Mouse (Mus musculus) thymus, adult 2 months (tissue): Measurements from ENCODE around the gene Fgfr2. TPM values are rescaled to one million over a fixed set of nuclear protein-coding genes. Genes with fewer than 3 reads are reported as not detected.

Source experiments
- DNase-seq: peaks from one replicate; pipeline ENCODE4 v3.0.0; 2021
- H3K27ac ChIP-seq: fragments of 200-500 bp; 2 replicates; pipeline ENCODE4 v1.5.1; 2012; ENCODE audit warnings: low read length, control low read depth; ENCODE audit not compliant: control insufficient read depth, insufficient read depth
- H3K27me3 ChIP-seq: fragments of 200-500 bp; 2 replicates; pipeline ENCODE4 v1.6.1; 2012; ENCODE audit warnings: mild to moderate bottlenecking, low read length, moderate library complexity, mixed read lengths; ENCODE audit not compliant: control insufficient read depth, insufficient read depth
- H3K36me3 ChIP-seq: fragments of 200-500 bp; 2 replicates; pipeline ENCODE4 v1.6.1; 2012; ENCODE audit warnings: mild to moderate bottlenecking, low read length, moderate library complexity; ENCODE audit not compliant: control insufficient read depth, insufficient read depth
- H3K4me1 ChIP-seq: fragments of 200-500 bp; replicated peaks from 2 replicates; pipeline ENCODE4 v1.6.1; 2012; ENCODE audit warnings: low read length; ENCODE audit not compliant: control insufficient read depth, insufficient read depth
- H3K4me3 ChIP-seq: fragments of 200-500 bp; 2 replicates; pipeline ENCODE4 v1.5.1; 2012; ENCODE audit warnings: mild to moderate bottlenecking, low read length, control low read depth, moderate library complexity; ENCODE audit not compliant: control insufficient read depth, insufficient read depth
- CTCF ChIP-seq: fragments of 200-500 bp; IDR thresholded peaks from 2 replicates; pipeline ENCODE4 v1.5.1; 2012; ENCODE audit warnings: mild to moderate bottlenecking, control low read depth, low read length, moderate library complexity, borderline replicate concordance; ENCODE audit not compliant: control insufficient read depth, poor library complexity, insufficient read depth; ENCODE audit errors: extremely low read depth
- POLR2A ChIP-seq: fragments of 200-500 bp; IDR thresholded peaks from 2 replicates; pipeline ENCODE4 v1.6.1; 2012; ENCODE audit warnings: mild to moderate bottlenecking, low read length, control low read depth, moderate library complexity; ENCODE audit not compliant: control insufficient read depth, poor library complexity, insufficient read depth; ENCODE audit errors: extremely low read depth
- WGBS: fragments of 180-500 bp; shearing (Covaris S2); methylation state at CpG from one replicate; pipeline ENCODE4 v1.1.7; 2018; 5-methylcytosine and 5-hydroxymethylcytosine counted together
- polyA plus RNA-seq: library from polyadenylated mRNA; depleted of rRNA; stranded (reverse); fragments of >200 nt; gene quantifications from 2 replicates; pipeline ENCODE4 v1.2.3, GENCODE M21; 2012

Gene Fgfr2
- polyA plus RNA-seq, 1 experiment = 12.1 TPM

DNA sequence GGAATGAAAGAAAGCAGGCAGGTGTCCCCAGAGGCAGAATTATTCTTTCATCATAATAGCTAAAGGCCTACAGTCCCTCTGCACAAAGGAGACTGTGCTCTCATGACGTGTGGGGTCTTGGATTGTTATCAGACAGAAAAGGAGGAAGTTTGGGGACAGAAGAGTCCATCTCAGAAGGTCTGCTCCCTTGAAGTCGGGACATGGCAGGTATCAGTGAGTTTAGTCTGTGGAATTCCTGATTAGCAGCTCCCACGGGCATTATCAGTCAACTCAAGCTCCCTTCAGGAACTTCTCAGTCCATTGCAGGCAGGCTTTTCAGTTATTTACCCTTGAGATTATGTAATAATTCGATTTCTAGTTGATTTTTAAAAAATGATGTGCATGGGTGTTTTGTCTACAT, 2559.3 kb downstream of the Fgfr2 start:
- no peaks in the 10 kb centered on the region for H3K36me3 ChIP-seq
- no peak overlapping the region for H3K27ac ChIP-seq
- no peaks in the 10 kb centered on the region for H3K27me3 ChIP-seq
- TF ChIP-seq POLR2A (no peak), CTCF (no peak)
- DNase-seq = no peak
- WGBS = 82% methylated on average over 4 of the region's 4 CpGs
- H3K4me1 ChIP-seq = no peaks in the 10 kb centered on the region; the same call in 1 of the 2 replicates
- H3K4me3 ChIP-seq = no peak overlapping the region

DNA sequence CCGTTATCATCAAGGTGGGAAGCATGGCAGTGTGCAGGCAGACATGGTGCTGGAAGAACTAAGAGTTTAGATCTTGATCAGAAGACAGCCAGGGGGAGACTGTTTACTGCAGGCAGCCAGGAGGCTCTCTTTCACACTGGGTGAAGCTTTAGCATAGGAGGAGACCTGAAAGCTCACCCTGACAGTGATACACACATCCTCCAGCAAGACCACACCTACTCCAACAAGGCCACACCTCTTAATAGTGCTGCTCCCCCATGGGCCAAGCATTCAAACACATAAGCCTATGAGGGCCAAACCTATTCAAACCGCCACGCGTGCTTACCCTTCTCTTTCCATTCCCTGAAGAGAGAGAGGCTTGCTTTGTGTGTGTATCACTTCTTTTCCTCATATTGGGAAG, 2559.9 kb downstream of the Fgfr2 start:
- no peaks in the 10 kb centered on the region for H3K36me3 ChIP-seq
- DNase-seq = no peak
- H3K27ac ChIP-seq = no peak overlapping the region
- no peaks in the 10 kb centered on the region; the same call in 1 of the 2 replicates for H3K4me1 ChIP-seq
- WGBS = 96% methylated on average over 4 of the region's 4 CpGs
- no peak overlapping the region for H3K4me3 ChIP-seq
- no peaks in the 10 kb centered on the region for H3K27me3 ChIP-seq
- TF ChIP-seq CTCF (no peak), POLR2A (no peak)

DNA sequence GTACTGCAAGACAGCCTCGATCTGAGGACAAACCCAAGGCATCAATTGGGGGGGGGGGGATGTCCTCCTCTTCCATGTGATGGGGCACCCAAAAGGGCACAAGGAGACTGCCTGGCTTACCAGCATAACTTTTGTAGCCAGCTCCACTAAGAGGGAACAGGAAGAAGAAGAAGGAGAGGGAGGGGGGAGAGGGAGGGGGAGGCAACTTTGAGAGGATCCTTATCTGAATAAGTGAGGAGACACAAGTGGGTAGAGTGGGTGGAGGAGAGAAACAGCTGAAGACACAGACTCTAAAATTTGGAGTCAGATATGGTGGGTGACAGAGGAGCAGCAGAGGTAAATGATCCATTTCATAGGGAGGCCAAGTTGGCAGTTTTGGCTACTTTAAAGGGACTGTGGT, 2562.2 kb downstream of the Fgfr2 start:
- Histone ChIP-seq H3K4me3 (no peak overlapping the region), H3K4me1 (no peaks in the 10 kb centered on the region; the same call in 1 of the 2 replicates), H3K27ac (no peak overlapping the region), H3K36me3 (no peaks in the 10 kb centered on the region), H3K27me3 (no peaks in the 10 kb centered on the region)
- no peak for DNase-seq
- TF ChIP-seq POLR2A = no peak
- no peak for TF ChIP-seq CTCF
- 41% methylated on average over 1 of the region's 1 CpGs for WGBS

DNA sequence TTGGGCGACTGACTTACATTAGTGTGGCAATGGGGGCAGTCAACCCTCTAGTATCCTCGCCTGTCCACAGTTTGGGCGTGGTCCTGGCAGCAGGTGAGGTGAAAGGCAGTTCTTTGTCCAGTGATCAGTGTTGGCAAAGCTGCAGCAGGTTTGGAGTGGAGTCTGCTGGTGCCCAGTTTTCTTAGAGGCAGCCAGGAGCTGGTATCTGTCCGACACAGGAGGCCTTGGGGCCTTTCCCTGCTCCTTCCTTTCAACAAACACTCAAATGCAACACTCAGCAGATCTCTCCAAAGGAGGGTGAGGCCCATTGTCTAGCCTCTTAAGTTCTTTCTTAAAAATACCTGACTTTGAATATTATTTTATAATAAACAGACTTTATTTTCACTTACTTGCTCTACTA, 2564.6 kb downstream of the Fgfr2 start:
- Histone ChIP-seq H3K36me3 (no peaks in the 10 kb centered on the region), H3K4me3 (no peak overlapping the region), H3K27ac (no peak overlapping the region), H3K27me3 (no peaks in the 10 kb centered on the region), H3K4me1 (no peaks in the 10 kb centered on the region; the same call in 1 of the 2 replicates)
- 93% methylated on average over 4 of the region's 4 CpGs for WGBS
- DNase-seq = no peak
- TF ChIP-seq POLR2A (no peak), CTCF (no peak)

DNA sequence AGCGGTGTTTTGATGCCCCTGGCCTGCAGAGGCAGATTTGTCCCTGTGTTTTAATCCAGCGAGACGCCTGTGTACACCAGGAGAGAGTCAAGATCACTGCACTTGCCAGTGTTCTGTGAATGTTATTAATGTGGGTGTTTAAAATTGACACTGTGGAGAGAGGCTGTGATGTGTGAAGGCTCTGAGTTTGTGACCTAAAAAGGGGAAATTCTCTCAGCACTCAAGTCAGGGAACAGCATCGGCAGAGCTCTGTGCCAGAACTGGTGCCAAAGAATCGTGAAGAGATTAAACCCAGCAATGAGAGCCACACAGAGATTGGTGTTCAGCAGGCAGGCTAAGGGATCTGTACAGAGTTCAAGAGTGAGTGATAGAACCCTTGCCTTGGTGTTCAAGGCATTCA, 2567.6 kb downstream of the Fgfr2 start:
- Histone ChIP-seq H3K4me3 (no peak overlapping the region), H3K27ac (no peak overlapping the region), H3K36me3 (no peaks in the 10 kb centered on the region), H3K4me1 (no peaks in the 10 kb centered on the region), H3K27me3 (no peaks in the 10 kb centered on the region)
- 82% methylated on average over 5 of the region's 5 CpGs for WGBS
- no peak for TF ChIP-seq POLR2A
- no peak for DNase-seq

DNA sequence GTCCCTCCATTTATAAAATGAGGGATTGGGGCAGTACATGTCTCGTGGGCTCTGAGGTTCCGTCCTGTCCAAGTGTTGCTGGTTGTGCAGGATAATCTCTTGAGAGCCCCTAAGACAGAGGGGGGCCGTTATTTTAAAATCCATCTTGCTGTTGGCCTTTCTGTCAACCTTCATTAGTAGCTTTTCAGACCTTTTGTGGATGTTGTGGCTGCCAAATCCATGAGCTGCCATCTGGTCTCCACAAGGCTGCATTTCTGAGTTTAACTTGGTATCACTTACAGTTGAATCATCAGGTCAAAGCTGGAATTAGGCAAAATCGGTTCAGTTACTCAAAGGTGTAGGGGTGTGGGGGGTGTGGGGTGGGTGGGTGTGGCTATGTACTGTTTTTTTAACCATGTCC, 2569.8 kb downstream of the Fgfr2 start:
- WGBS = 89% methylated on average over 4 of the region's 4 CpGs
- Histone ChIP-seq H3K4me1 (no peaks in the 10 kb centered on the region), H3K27me3 (no peaks in the 10 kb centered on the region), H3K36me3 (no peaks in the 10 kb centered on the region), H3K27ac (no peak overlapping the region), H3K4me3 (no peak overlapping the region)
- DNase-seq = no peak
- TF ChIP-seq POLR2A (no peak), CTCF (no peak)

DNA sequence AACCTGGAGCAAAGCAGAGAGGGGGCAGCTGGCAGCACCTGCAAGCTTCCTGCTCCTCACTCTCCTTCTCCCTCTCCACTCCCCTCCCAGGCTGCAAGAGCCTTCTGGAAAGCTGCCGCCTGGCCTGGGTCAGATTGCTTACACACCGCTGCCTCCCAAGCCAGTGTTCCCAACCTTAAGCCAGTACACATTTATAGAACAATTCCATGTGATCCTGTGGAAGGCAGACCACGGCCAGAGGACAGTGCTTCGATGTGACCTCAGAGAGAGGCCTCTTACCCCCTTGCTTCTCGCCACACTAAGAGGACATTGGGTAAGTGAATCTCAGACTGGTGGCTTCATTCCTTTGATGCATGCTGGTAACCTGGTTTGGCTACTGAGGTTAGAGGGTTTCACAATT, 2570.4 kb downstream of the Fgfr2 start:
- Histone ChIP-seq H3K36me3 (no peaks in the 10 kb centered on the region), H3K27me3 (no peaks in the 10 kb centered on the region), H3K27ac (no peak overlapping the region), H3K4me3 (no peak overlapping the region), H3K4me1 (no peaks in the 10 kb centered on the region)
- TF ChIP-seq POLR2A (no peak), CTCF (no peak)
- DNase-seq = no peak
- 79% methylated on average over 5 of the region's 5 CpGs for WGBS
